Mouse (Mus musculus) c-Kit-positive CD71-positive TER-119-negative erythroid progenitor cells, embryonic 14.5 days (primary cell): ENCODE results near the gene Wdr4.
A peak's percentile ranks its signal among the peaks of the same experiment; 100 is the strongest.
"Not testable (repeated sequence)": the region's sequence is repeated elsewhere in the genome, so short reads cannot be mapped to it uniquely, and the experiment has no call there.

Source experiments
- DNase-seq: peaks from one replicate; pipeline ENCODE4 v3.0.0-alpha.2; 2013; ENCODE audit warnings: low read depth

Gene Wdr4

DNA sequence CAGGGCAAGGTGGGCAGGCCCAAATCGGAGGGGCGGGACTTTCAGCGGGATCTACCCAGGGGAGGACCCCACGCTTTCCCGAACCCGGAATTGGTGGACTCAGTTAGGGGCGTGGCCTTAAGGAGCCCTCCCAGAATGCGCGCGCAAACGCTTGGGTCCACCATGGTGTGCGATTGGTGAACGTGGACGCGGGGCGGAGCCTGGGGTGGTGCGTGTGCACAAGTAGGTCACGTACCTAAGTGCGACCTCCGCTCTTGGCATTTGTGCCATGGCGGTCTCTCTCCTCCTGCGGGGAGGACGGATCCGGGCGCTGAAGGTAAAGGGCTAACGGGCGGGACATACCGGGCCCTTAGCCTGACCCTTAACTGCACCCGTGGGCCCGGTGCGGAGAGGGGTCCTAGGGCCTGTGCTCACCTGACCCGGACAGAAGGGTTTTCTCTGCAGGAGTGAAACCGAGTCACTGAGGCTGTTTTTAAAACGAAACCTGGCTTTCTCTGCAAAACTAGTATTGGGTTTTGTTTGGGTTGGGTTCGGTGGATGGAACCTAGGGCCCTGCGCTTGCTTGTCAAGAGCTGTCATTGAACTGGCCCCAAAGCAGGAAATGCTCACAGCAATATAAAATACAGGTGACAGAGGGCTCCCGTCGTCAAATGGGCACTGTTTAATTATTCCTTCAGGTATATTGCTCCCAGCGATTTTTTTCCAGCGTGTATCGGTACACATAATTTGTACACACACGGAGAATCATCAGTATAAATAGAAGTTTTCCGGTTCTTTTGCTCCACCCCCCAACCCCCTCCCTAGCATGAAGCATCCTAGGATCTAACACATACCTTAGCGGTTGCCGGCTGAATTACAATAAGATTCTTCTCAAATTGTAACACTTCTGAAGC, at the start of gene Wdr4, which contains the start of gene Ndufv3:
Wdr4 (minus strand) TSS at position 35 of the 893 bp plus-strand sequence.
Ndufv3 (plus strand) TSS at position 170 of the 893 bp plus-strand sequence.
- DNase-seq = peak; percentile 100

DNA sequence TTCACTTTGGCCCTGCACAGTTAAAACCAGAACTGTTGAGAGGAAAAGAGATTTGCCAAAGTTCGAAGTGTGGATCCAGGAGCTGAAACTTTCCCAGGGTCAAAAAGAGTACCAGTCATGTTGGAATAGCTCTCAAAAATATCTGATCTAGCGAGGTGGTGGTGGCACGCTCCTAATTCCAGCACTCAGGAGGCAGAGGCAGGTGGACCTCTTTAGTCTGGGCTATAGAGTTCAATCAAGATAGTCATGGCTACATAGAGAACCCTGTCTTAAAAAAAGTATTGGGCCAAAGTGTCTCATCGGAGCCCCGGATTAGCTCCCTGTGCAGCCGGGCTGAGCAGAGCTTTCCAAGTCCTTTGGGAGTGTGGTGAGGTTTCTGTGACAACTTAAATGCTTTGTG, 46.5 kb upstream of the Wdr4 start:
- DNase-seq = no peak

- DNase-seq = peak; percentile 25
These were observed 45.6 kb upstream of the Wdr4 start for GRCm38 (mm10) chr17:31565141-31566056.

DNA sequence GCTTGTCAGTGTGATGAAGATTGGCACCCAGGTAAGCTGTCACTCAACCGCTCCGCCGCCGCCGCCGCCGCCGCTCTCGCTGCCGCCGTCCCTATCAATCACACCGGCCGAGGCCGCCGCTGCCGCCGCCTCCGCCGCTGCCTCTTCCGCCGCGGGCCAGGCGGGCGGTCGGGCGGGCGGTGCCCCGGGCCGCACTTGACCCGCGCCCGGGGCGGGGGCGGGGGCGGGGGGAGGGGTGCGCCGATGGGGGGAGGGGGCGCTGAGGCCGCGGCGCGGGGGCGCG, 45.0 kb upstream of the Wdr4 start:
- DNase-seq = no peak

DNA sequence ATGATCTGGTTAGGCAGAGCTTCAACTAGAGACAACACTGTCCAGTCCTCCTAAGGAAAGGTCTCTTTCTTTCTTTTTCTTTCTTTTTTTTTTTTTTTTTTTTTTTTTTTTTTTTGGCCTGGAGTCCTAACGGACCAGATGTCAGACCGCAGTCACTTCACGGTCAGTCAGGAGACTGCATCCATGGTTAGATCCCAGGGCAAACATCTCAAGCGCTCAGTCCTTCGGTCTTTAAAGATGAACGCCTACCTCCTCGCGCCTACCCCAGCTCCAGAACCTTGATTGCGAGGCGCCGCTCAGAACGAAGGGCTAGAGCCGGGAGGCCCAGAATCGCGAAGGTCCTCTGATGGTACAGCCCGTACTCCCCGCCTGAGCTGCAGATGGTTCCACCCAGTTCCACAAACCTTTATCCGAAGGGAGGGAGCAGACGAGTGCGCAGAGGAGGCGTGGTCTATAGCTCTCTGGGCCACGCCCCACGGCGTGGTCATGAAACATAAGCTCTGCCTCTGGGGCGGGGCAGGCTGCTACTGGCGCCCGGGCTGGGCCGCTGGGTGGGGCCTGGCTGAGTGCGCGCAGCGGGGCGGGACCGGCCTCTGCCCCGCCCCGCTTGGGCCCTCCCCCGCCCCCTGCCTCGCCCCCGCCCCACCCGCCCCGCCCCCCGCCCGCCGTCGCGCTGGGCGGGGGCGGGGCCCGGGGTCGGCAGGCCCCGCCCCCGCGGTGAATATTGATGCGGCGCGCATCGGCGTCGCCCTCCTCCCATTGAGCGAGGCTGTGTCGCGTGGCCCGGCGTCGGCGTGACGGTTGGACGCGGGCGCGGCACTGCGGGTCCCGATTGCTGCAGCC, 44.5 kb upstream of the Wdr4 start, which contains the start of gene Pknox1:
Pknox1 (plus strand) TSS at position 720 of the 843 bp plus-strand sequence.
- peak; percentile 99 for DNase-seq

GRCm38 (mm10) chr17:31563632-31564014, 43.8 kb upstream of the Wdr4 start:
- DNase-seq = peak; percentile 21

DNA sequence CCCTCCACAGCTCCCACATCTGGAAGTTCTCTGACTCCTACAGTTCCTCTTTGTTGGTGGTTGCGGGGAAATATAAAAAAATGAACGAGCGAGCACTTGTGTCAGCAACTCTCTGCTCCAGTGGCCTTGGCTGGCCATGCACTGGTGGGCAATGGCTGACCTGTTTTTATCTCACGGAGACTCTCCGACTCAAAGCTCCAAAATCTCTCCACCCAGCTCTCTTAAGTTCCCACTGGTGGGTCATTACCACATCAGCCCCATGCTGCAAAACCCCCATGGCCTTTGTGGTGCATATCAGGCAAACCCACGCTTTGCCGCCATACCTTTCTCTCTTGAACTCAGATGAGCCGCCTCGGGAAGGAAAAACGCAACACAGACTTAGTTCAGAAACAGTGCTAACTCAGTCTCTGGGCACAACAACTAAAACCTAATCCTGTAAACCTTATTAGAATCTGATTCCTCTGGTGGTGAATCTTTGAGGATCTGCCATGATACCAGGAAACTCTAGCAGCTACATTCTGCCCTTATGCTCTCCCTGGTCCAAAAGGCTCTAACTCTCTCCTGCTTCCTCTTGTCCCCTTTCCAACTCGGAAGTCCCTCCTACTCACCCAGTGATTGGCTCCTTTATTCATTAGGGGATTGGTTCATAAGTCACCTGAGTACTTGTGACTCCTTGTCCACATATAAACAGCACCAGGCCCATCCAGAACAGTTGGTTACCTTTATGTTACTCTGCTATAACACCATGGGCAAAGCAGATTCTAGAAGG, 39.4 kb upstream of the Wdr4 start:
- no peak for DNase-seq

DNA sequence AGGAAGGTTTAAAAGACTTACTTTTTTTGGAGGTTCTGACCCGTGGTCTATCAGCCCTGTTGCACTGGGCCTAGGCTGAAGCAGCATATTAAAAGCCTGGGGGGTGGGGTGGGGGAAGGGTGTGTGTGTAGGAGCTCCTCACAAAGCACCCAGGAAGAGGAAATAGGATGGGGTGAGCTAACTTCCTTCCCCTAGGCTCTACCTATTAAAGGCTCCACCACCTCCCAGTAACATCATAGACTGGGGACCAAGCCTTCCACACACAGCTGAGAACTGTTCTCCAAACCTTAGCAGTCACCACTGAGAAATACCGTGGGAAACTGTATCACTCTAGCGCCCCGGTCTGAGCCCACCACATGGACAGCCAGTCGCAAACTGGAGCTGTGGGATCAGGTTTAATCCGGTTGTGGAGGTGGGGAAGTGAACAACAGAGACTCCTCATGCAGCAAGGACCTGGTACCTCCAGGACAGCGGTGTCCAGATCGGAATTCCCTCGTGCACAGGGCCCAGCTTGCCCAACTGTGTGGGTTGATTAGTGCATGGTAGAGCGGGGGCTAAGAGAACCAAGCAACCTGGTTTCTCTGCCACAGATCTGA, 38.3 kb upstream of the Wdr4 start:
- DNase-seq = no peak

GRCm38 (mm10) chr17:31557124-31557880, 37.5 kb upstream of the Wdr4 start:
- no peak for DNase-seq

DNA sequence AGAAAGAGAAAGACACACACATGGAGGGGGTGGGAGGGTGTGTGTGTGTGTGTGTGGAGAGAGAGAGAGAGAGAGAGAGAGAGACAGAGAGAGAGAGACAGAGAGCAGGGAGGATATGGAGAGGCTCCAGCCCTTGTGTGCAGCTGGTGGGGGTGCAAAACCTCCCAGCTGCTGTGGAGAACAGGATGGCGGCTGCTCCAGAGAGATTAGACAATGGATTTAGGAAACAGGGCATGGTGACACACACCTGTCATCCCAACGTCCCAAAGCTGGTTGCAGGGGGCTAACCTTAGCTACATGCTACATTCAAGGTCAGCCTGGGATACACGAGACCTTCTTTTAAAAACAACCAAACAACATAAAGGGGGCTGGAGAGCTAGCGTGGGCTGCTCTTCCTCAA, 36.5 kb upstream of the Wdr4 start:
- DNase-seq = no peak

- DNase-seq = not testable (repeated sequence)
These were observed 32.8 kb upstream of the Wdr4 start for GRCm38 (mm10) chr17:31552601-31553000.

DNA sequence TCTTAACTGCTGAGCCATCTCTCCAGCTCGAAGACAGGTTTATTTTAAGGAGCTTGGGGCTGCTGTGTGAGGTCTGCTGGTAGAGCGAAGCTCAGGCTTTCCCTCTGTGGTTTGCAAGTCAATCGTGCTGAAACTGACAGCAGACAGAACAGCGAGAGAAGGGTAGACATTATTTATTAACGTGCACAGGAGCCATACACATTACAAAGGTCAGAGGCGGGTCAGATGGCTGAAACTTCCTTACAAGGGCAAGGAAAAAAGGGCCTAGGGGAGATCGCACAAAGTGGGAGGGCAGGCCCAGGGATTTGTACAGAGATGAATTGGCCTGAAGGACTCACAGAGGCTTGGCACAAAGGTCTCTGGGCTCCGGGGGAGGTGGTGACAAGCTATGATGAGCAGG, 29.6 kb upstream of the Wdr4 start:
- DNase-seq = no peak

GRCm38 (mm10) chr17:31547974-31548373, 28.2 kb upstream of the Wdr4 start:
- no peak for DNase-seq

DNA sequence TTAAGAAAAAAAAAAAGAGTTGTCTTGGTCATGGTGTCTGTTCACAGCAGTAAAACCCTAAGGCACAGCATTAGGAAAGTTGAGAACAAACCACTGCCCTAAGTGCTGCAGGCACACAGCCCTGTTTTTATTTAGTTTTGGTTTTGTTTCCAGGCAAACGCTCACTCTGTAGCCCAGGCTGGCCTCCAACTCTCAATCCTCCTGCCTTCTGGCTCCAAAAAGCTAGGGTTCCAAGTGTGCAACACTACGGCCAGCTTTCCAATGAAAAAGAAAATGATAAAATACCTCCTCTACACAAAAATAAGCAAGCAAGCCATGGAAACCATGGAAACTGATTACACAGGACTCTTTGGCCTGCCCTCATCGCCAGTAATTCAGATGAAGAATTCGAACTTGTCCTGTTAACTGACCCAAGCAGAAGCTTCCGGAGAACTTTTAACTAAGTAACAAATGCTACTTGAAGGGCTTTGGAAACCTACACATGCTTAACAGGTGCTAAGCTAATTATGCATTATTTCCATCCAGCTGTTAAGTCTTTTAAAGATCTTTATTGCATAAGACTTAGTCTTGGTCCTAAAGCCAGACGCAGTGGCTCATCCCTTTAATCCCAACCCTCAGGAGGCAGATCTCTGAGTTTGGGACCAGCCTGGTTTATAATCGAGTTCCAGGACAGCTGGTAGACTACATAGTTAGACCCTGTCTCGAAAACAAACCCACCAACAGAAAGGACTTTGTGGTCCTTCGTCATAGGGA, 26.8 kb upstream of the Wdr4 start:
- DNase-seq = no peak

DNA sequence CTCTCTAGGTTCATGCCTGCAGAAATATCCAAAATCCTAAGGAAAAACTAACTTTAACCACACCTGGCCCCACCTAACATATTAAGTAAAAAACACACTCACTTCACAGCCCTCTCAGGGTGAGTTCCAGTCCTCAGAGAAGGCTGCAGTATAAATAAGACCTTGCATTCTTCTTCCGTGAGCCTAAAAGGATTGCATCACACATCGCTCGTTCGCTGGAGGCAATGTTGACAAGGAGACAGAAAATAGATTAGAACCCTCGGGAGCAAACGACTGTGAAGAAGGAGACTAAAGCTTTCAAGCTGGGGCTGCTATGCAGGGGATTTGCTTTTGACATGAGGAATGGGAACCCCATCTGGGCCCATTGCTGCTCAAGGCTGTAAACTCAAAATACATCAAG, 23.8 kb upstream of the Wdr4 start:
- DNase-seq = no peak

DNA sequence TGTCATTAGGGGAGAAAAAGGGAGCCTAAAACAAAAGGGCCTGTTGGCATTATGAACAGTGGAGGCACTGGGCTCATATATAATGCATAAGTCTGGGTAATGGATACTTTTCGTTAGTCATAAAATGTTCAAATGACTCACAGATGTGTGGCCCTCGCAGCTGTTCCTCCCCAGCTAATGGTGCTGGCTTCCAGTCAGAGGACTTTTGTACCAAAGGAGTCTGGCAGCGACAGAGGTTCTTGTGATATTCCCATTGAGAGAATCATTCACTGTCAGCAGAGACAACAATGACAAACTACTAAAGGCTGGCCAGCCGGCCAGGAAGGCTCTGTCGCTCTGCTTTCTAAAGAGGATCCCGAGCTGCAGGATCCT, 21.7 kb upstream of the Wdr4 start:
- no peak for DNase-seq

DNA sequence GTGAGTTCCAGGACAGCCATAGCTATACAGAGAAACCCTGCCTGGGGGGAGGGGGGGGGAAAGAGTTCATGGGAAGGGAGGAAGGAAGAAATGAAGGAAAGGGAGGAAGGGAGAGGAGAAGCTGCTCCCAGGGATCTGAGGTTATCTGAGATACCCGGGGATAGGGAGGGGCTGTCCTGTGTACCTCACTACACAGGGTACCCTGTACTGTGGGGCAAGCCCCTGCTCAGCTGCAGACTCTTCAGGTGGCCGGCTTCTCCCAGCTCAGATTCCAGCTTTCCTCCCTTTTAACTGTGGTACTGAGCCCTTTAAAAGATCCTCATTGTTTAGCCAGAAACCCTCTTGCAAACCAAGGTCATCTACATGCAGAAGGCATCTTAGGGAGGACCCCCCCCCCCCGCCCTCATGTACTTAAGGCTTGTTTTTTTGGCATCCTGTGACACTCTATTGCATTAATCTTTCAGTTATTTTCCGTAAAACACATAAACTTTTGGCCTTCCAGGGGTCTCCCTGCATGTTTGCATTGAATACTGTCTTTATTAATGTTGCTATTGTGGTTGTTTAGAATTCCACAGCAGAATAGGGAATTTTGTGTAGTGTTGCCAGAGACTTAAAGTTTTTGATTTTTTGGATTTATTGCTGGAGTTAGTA, 21.2 kb upstream of the Wdr4 start:
- DNase-seq = no peak

GRCm38 (mm10) chr17:31540101-31540500, 20.3 kb upstream of the Wdr4 start:
- DNase-seq = no peak
